Comparison of ENCODE assay signal across 8 mouse cellular contexts in the genomic region with DNA sequence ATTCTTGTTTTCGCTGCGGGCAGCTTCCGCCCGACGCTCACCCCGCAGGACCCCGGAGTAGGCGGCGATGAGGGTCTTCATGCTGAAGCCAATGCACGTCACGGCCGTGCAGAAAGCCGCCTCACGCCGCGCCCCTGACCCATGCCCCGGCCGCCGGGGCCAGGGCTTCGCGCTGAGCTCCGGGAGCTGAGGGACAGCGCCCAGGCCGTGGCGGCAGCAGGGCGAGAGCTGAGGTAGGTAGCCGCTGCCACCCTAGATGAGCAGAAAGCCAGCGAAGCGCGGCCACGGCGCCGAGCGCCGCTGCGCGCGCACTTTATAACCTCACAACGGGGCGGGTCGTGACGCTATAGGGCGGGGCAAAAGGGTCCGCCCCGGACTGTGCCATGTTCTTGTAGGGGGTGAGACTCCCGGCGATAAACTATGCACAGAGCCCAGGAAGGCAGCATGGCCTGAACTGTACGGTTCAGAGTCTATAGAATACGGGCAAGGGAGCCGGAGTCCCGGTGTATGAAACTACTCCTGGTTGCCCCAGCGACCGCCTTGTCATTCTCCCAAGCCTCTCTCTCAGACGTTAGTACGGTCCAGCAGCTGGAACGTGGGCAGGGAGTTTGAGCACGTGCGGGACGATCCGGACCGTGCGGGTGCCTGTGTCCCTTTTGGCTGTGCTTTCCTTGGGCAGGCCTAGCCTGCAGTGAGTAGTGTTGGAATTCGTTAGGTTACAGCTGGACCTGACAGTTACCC. TPM values are rescaled to one million over a fixed set of nuclear protein-coding genes. Genes with fewer than 3 reads are reported as not detected.
DNase-seq lines count a peak whose midpoint lies in the region; ATAC-seq and TF ChIP-seq lines count a peak whose summit lies in the region.

Dgat2 (minus strand) TSS at position 288 of the 741 bp plus-strand sequence.

- H3K4me1 ChIP-seq in forebrain, embryonic 10.5 days, result peaks cover 30% of the 10 kb centered on the region
- peaks cover 8% of the 10 kb centered on the region for H3K4me1 ChIP-seq in heart, embryonic 15.5 days (replicated peaks)
- H3K4me1 ChIP-seq in liver, embryonic 14.5 days (replicated peaks; ENCODE audit: control insufficient read depth in 2 of 2, insufficient read depth in 2 of 2, low read length in 1 of 2), result peaks cover 0 to 6% of the 10 kb centered on the region in 2 experiments; a peak in 2 of 4 replicates
- H3K4me1 ChIP-seq in neural tube, embryonic 11.5 days (ENCODE audit: control insufficient read depth, insufficient read depth, low read length), result 0 out of 2 replicates have a peak, but pooled peaks cover 3% of the 10 kb centered on the region
- no peaks in the 10 kb centered on the region for H3K4me1 ChIP-seq in stomach, postnatal 0 days (replicated peaks; ENCODE audit: control insufficient read depth, insufficient read depth)

- TF ChIP-seq CTCF in liver, embryonic 14.5 days (IDR thresholded peaks at IDR 0.05; ENCODE audit: low read depth), result no peak
- peak; percentile 8; the same call in 1 of the 2 replicates for TF ChIP-seq CTCF in stomach, postnatal 0 days (IDR thresholded peaks at IDR 0.05; ENCODE audit: low read depth)

- under 1% methylated on average over 63 of the region's 63 CpGs for WGBS in forebrain, embryonic 10.5 days
- under 1% methylated on average over 63 of the region's 63 CpGs for WGBS in heart, embryonic 15.5 days
- under 1% methylated on average over 63 of the region's 63 CpGs for WGBS in liver, embryonic 14.5 days (ENCODE audit: insufficient replicate concordance)
- WGBS in neural tube, embryonic 11.5 days, result under 1% methylated on average over 55 of the region's 63 CpGs
- under 1% methylated on average over 63 of the region's 63 CpGs for WGBS in stomach, postnatal 0 days

- peaks cover 28% of the 10 kb centered on the region for H3K27me3 ChIP-seq in forebrain, embryonic 10.5 days (ENCODE audit: poor library complexity, severe bottlenecking)
- H3K27me3 ChIP-seq in heart, embryonic 15.5 days, result peaks cover 10% of the 10 kb centered on the region
- H3K27me3 ChIP-seq in liver, embryonic 14.5 days (ENCODE audit: control insufficient read depth, insufficient read depth, low read length), result no peaks in the 10 kb centered on the region; the same call in 1 of the 2 replicates
- H3K27me3 ChIP-seq in neural tube, embryonic 11.5 days (ENCODE audit: control insufficient read depth, insufficient read depth, low read length), result no peaks in the 10 kb centered on the region
- no peaks in the 10 kb centered on the region for H3K27me3 ChIP-seq in stomach, postnatal 0 days (ENCODE audit: control insufficient read depth, insufficient read depth, low read length)

- no peaks in the 10 kb centered on the region for H3K36me3 ChIP-seq in forebrain, embryonic 10.5 days (replicated peaks)
- H3K36me3 ChIP-seq in heart, embryonic 15.5 days, result no peaks in the 10 kb centered on the region
- no peaks in the 10 kb centered on the region for H3K36me3 ChIP-seq in liver, embryonic 14.5 days (replicated peaks; ENCODE audit: control insufficient read depth, insufficient read depth, low read depth)
- H3K36me3 ChIP-seq in neural tube, embryonic 11.5 days (ENCODE audit: control insufficient read depth, insufficient read depth, low read length), result no peaks in the 10 kb centered on the region
- H3K36me3 ChIP-seq in stomach, postnatal 0 days (ENCODE audit: control insufficient read depth, insufficient read depth, low read length), result no peaks in the 10 kb centered on the region

- TF ChIP-seq EP300 in liver, embryonic 14.5 days (IDR thresholded peaks at IDR 0.05; ENCODE audit: low read depth), result no peak; the same call in 1 of the 2 replicates
- peak; percentile 89 for TF ChIP-seq EP300 in stomach, postnatal 0 days (optimal IDR thresholded peaks at IDR 0.05)

- H3K4me3 ChIP-seq in forebrain, embryonic 10.5 days, result peak within 1 kb of the TSS; percentile 79
- peak within 1 kb of the TSS; percentile 72 for H3K4me3 ChIP-seq in heart, embryonic 15.5 days
- H3K4me3 ChIP-seq in liver, embryonic 14.5 days (ENCODE audit: insufficient read depth in 1 of 2, low read depth in 2 of 2, low read length in 2 of 2), result peak within 1 kb of the TSS; percentile 43 to 51
- peak within 1 kb of the TSS; percentile 71 for H3K4me3 ChIP-seq in neural tube, embryonic 11.5 days (ENCODE audit: low read depth, low read length)
- H3K4me3 ChIP-seq in stomach, postnatal 0 days (ENCODE audit: low read depth, low read length), result peak within 1 kb of the TSS; percentile 70

- H3K9ac ChIP-seq in heart, embryonic 15.5 days, result peak within 1 kb of the TSS; percentile 82
- H3K9ac ChIP-seq in liver, embryonic 14.5 days (replicated peaks), result peak within 1 kb of the TSS; percentile 15
- peak within 1 kb of the TSS; percentile 90 for H3K9ac ChIP-seq in neural tube, embryonic 11.5 days (ENCODE audit: low read length)
- H3K9ac ChIP-seq in stomach, postnatal 0 days (ENCODE audit: low read length), result peak within 1 kb of the TSS; percentile 84

- H3K27ac ChIP-seq in forebrain, embryonic 10.5 days, result peak within 1 kb of the TSS; percentile 97
- peak within 1 kb of the TSS; percentile 73 for H3K27ac ChIP-seq in heart, embryonic 15.5 days
- H3K27ac ChIP-seq in liver, embryonic 14.5 days, result no peak within 1 kb of the TSS
- H3K27ac ChIP-seq in neural tube, embryonic 11.5 days (ENCODE audit: low read depth, low read length), result peak within 1 kb of the TSS; percentile 62; the same call in 1 of the 2 replicates
- H3K27ac ChIP-seq in stomach, postnatal 0 days (replicated peaks), result peak within 1 kb of the TSS; percentile 84

- H3K4me2 ChIP-seq in heart, embryonic 15.5 days, result peak within 1 kb of the TSS; percentile 98
- H3K4me2 ChIP-seq in liver, embryonic 14.5 days (ENCODE audit: low read depth), result peak within 1 kb of the TSS; percentile 64
- peak within 1 kb of the TSS; percentile 92 for H3K4me2 ChIP-seq in neural tube, embryonic 11.5 days (ENCODE audit: low read depth)
- peak within 1 kb of the TSS; percentile 99 for H3K4me2 ChIP-seq in stomach, postnatal 0 days (replicated peaks; ENCODE audit: low read depth)

- peak; percentile 91 for ATAC-seq in CD4-positive, CD25-positive, alpha-beta regulatory T cell, adult 4 months
- peak; percentile 92 for ATAC-seq in heart, embryonic 15.5 days (replicated peaks; ENCODE audit: insufficient number of reproducible peaks, insufficient read depth, low FRiP score, low read depth)
- ATAC-seq in liver, embryonic 14.5 days (ENCODE audit: insufficient read depth), result peak; percentile 86
- peak; percentile 93 for ATAC-seq in neural tube, embryonic 11.5 days (ENCODE audit: insufficient read depth, low FRiP score, low TSS enrichment)
- peak; percentile 91 for ATAC-seq in stomach, postnatal 0 days (ENCODE audit: low FRiP score, low TSS enrichment)

- DNase-seq in c-Kit-negative CD71-positive TER-119-positive erythroid progenitor cells, embryonic 14.5 days (ENCODE audit: low read depth, low spot score), result peak; percentile 60
- peak; percentile 94 for DNase-seq in forebrain, embryonic 10.5 days (ENCODE audit: extremely low spot score, low spot score)
- DNase-seq in kidney, postnatal 25 days, result peak; percentile 89 to 96
- peak; percentile 62 to 72 (median 69) for DNase-seq in liver, embryonic 14.5 days (ENCODE audit: low read depth in 3 of 3, low spot score in 3 of 3)
- peak; percentile 95 for DNase-seq in neural tube, embryonic 11.5 days (ENCODE audit: low spot score)
- DNase-seq in stomach, postnatal 0 days (ENCODE audit: low spot score), result peak; percentile 91

- H3K9me3 ChIP-seq in forebrain, embryonic 10.5 days, result no peaks in the 10 kb centered on the region
- H3K9me3 ChIP-seq in heart, embryonic 15.5 days (replicated peaks), result no peaks in the 10 kb centered on the region
- H3K9me3 ChIP-seq in liver, embryonic 14.5 days (ENCODE audit: control insufficient read depth, low read length), result no peaks in the 10 kb centered on the region
- H3K9me3 ChIP-seq in neural tube, embryonic 11.5 days (ENCODE audit: control insufficient read depth, low read length), result no peaks in the 10 kb centered on the region
- no peaks in the 10 kb centered on the region for H3K9me3 ChIP-seq in stomach, postnatal 0 days (ENCODE audit: control insufficient read depth, low read length)

RNA-seq across cellular contexts. Expression of gene Dgat2, which starts in this region (rescaled TPM):
- polyA plus RNA-seq in CD4-positive, CD25-positive, alpha-beta regulatory T cell, adult 4 months (2017; shearing (Covaris generic)), result 1 to 10 TPM; 3.1 to 4.4 TPM
- polyA plus RNA-seq in forebrain, embryonic 10.5 days (2016; fragmentation: Nextera tagmentation; extraction: Ambion mirVana), result 12.3 and 14.8 TPM in 2 replicates
- 26.9 and 29.5 TPM in 2 replicates for polyA plus RNA-seq in heart, embryonic 15.5 days (2015; fragmentation: Nextera tagmentation; extraction: Ambion mirVana)
- polyA plus RNA-seq in liver, embryonic 14.5 days (2012; rRNA removed), result 44.0 and 50.0 TPM in 2 replicates
- 66.8 and 80.0 TPM in 2 replicates for polyA plus RNA-seq in liver, embryonic 14.5 days (2014; fragmentation: Nextera tagmentation; extraction: Ambion mirVana)
- 12.7 and 15.5 TPM in 2 replicates for polyA plus RNA-seq in neural tube, embryonic 11.5 days (2014; fragmentation: Nextera tagmentation; extraction: Ambion mirVana)
- 307 and 320 TPM in 2 replicates for polyA plus RNA-seq in stomach, postnatal 0 days (2015; fragmentation: Nextera tagmentation; extraction: Ambion mirVana)

Comparison
In these comparisons a context has a peak if more than half of its experiments do, and no peak if none do; other contexts are left out.
1. H3K9ac ChIP-seq: peak in every context shown above with its lines; median percentile 90 in neural tube, embryonic 11.5 days; 84 in stomach, postnatal 0 days; 82 in heart, embryonic 15.5 days; 15 in liver, embryonic 14.5 days.